Mouse (Mus musculus): ENCODE measurements around the gene 1700067K01Rik.

GRCm38 (mm10) chr8:83973161-83974031 lies 27.9 kb upstream of the 1700067K01Rik start:
- TF ChIP-seq CTCF (IDR thresholded peaks at IDR 0.05 in 2 of 3, conservative IDR thresholded peaks at IDR 0.05 in 1 of 3; ENCODE audit: control insufficient read depth in 1 of 3, insufficient read depth in 1 of 3, low read depth in 2 of 3, low read length in 3 of 3, poor library complexity in 1 of 3, severe bottlenecking in 1 of 3), result no peak
- no peak for TF ChIP-seq EP300 (IDR thresholded peaks at IDR 0.05; ENCODE audit: low read depth in 1 of 2, low read length in 2 of 2)
- no peak for TF ChIP-seq E2F4 (IDR thresholded peaks at IDR 0.05; ENCODE audit: borderline replicate concordance, low read depth, low read length)
- TF ChIP-seq POLR2A (IDR thresholded peaks at IDR 0.05; ENCODE audit: control insufficient read depth in 1 of 2, insufficient read depth in 1 of 2, low read depth in 1 of 2, low read length in 2 of 2, poor library complexity in 1 of 2), result no peak
- no peak for TF ChIP-seq ZC3H11A (IDR thresholded peaks at IDR 0.05; ENCODE audit: low read depth, low read length)
- TF ChIP-seq MAX (IDR thresholded peaks at IDR 0.05; ENCODE audit: low read length), result no peak
- TF ChIP-seq POLR2AphosphoS5 (IDR thresholded peaks at IDR 0.05; ENCODE audit: borderline replicate concordance, low read depth, low read length), result no peak
- no peak for TF ChIP-seq GATA1 (IDR thresholded peaks at IDR 0.05; ENCODE audit: low read depth, low read length)
